Mouse (Mus musculus): ENCODE measurements around the gene Ikbke. TPM values are rescaled to one million over a fixed set of nuclear protein-coding genes. Genes with fewer than 3 reads are reported as not detected.
"Not testable (repeated sequence)": the region's sequence is repeated elsewhere in the genome, so short reads cannot be mapped to it uniquely, and the experiment has no call there.

Gene Ikbke
- total and polyA plus RNA-seq, 2 experiments: 15.6 to 20.7 TPM

DNA sequence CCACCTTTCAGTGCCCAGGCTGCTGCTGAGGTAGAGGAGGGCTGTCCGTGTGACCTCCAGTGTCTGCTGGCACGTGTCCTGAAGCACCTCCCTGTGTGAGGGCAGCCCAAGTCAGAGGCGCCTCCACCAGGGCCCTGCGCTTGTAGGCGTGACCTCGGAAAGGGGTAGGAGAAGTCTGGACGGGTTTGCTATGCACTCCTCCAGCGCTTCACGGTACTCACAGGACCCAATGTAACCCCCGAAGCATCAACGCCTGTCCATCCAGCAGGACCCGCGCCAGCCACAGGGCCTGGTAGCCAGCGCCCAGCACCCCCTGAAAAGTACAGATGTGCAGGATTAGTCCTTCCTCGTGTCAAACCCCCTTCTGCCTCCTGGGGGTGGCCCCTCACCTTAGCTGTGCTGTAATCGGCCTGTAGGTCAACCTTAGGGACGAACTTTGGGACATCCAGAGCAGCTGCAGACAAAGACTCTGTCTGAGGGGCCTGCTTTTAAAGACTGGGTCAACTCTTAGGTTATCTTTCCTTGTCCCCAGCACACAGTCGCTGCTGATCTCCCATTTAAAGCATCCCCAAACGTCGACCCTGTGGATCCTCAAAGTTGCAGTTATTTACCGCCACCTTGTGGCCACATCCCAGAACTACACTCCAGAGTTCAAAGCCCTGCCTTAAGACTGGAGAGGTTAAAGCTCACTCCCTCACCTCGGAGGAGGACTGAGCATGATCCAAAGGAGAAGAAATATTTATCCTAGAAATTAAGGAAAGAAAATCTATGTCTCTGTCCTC, 9.4 kb downstream of the Ikbke start:
- no peaks in the 10 kb centered on the region for H3K27me3 ChIP-seq (ENCODE audit: control insufficient read depth, insufficient read depth, low read length)
- no peak overlapping the region for H3K9ac ChIP-seq (ENCODE audit: low read depth, low read length)
- H3K36me3 ChIP-seq (ENCODE audit: control insufficient read depth, insufficient read depth, low read length): peaks cover 7% of the 10 kb centered on the region
- peak; percentile 62 for DNase-seq (ENCODE audit: extremely low read depth, low read depth, low spot score)
- no peaks in the 10 kb centered on the region for H3K4me1 ChIP-seq (ENCODE audit: control insufficient read depth, insufficient read depth, low read length)
- no peak overlapping the region for H3K27ac ChIP-seq (replicated peaks; ENCODE audit: insufficient read depth, low read depth, low read length)
- H3K4me3 ChIP-seq (ENCODE audit: insufficient read depth, low read depth, low read length): no peak overlapping the region
- no peaks in the 10 kb centered on the region for H3K79me2 ChIP-seq (ENCODE audit: control insufficient read depth, insufficient read depth, low read length)
- 57% methylated on average over 22 of the region's 22 CpGs for WGBS
- TF ChIP-seq POLR2A (IDR thresholded peaks at IDR 0.05; ENCODE audit: extremely low read depth, insufficient read depth, low read length) (no peak), CTCF (IDR thresholded peaks at IDR 0.05; ENCODE audit: low read depth, low read length) (peak; percentile 60; the same call in 1 of the 2 replicates)

- 88% methylated on average over 10 of the region's 10 CpGs for WGBS
- H3K4me1 ChIP-seq (ENCODE audit: control insufficient read depth, insufficient read depth, low read length): no peaks in the 10 kb centered on the region
- DNase-seq (ENCODE audit: extremely low read depth, low read depth, low spot score): no peak
- H3K27me3 ChIP-seq (ENCODE audit: control insufficient read depth, insufficient read depth, low read length): no peaks in the 10 kb centered on the region
- TF ChIP-seq POLR2A (IDR thresholded peaks at IDR 0.05; ENCODE audit: extremely low read depth, insufficient read depth, low read length): no peak
- no peak for TF ChIP-seq CTCF (IDR thresholded peaks at IDR 0.05; ENCODE audit: low read depth, low read length)
- no peak overlapping the region for H3K27ac ChIP-seq (replicated peaks; ENCODE audit: insufficient read depth, low read depth, low read length)
- H3K9ac ChIP-seq (ENCODE audit: low read depth, low read length): no peak overlapping the region
- H3K79me2 ChIP-seq (ENCODE audit: control insufficient read depth, insufficient read depth, low read length): no peaks in the 10 kb centered on the region
- H3K36me3 ChIP-seq (ENCODE audit: control insufficient read depth, insufficient read depth, low read length): peaks cover 7% of the 10 kb centered on the region
- no peak overlapping the region for H3K4me3 ChIP-seq (ENCODE audit: insufficient read depth, low read depth, low read length)
These were observed 10.6 kb downstream of the Ikbke start for GRCm38 (mm10) chr1:131268776-131269175.

- Histone ChIP-seq H3K36me3 (ENCODE audit: control insufficient read depth, insufficient read depth, low read length) (peaks cover 6% of the 10 kb centered on the region; the same call in 1 of the 2 replicates), H3K4me3 (ENCODE audit: insufficient read depth, low read depth, low read length) (no peak overlapping the region), H3K9ac (ENCODE audit: low read depth, low read length) (no peak overlapping the region), H3K27ac (replicated peaks; ENCODE audit: insufficient read depth, low read depth, low read length) (no peak overlapping the region), H3K27me3 (ENCODE audit: control insufficient read depth, insufficient read depth, low read length) (no peaks in the 10 kb centered on the region), H3K79me2 (ENCODE audit: control insufficient read depth, insufficient read depth, low read length) (no peaks in the 10 kb centered on the region), H3K4me1 (ENCODE audit: control insufficient read depth, insufficient read depth, low read length) (no peaks in the 10 kb centered on the region)
- no peak for DNase-seq (ENCODE audit: extremely low read depth, low read depth, low spot score)
- TF ChIP-seq POLR2A (IDR thresholded peaks at IDR 0.05; ENCODE audit: extremely low read depth, insufficient read depth, low read length) (no peak), CTCF (IDR thresholded peaks at IDR 0.05; ENCODE audit: low read depth, low read length) (no peak)
- 91% methylated on average over 12 of the region's 12 CpGs for WGBS
These were observed 15.5 kb downstream of the Ikbke start for GRCm38 (mm10) chr1:131263905-131264304.

DNA sequence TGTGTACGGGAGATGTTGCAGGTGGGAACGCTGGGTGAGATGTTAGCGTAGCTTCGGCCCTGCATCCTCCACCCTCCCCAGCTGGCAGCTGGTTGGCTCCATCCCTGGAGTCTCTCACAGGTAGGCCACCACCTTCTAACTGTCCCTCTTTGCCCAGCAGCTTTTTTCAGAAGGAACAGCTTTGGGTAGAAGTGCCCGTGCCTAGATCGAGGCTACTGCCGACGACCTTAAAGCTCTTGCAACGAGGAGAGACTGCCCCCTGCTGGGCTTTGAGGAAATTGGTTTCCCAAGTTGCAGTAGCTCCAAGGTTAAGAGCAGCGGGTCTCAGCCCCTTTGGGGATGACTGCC, 19.1 kb downstream of the Ikbke start:
- no peak overlapping the region for H3K27ac ChIP-seq (replicated peaks; ENCODE audit: insufficient read depth, low read depth, low read length)
- DNase-seq (ENCODE audit: extremely low read depth, low read depth, low spot score): peak; percentile 47
- H3K27me3 ChIP-seq (ENCODE audit: control insufficient read depth, insufficient read depth, low read length): no peaks in the 10 kb centered on the region
- H3K36me3 ChIP-seq (ENCODE audit: control insufficient read depth, insufficient read depth, low read length): peaks cover 6% of the 10 kb centered on the region
- WGBS: 50% methylated on average over 10 of the region's 10 CpGs
- H3K4me1 ChIP-seq (ENCODE audit: control insufficient read depth, insufficient read depth, low read length): no peaks in the 10 kb centered on the region
- H3K4me3 ChIP-seq (ENCODE audit: insufficient read depth, low read depth, low read length): no peak overlapping the region
- TF ChIP-seq POLR2A (IDR thresholded peaks at IDR 0.05; ENCODE audit: extremely low read depth, insufficient read depth, low read length) (no peak), CTCF (IDR thresholded peaks at IDR 0.05; ENCODE audit: low read depth, low read length) (peak; percentile 81)
- H3K9ac ChIP-seq (ENCODE audit: low read depth, low read length): no peak overlapping the region
- H3K79me2 ChIP-seq (ENCODE audit: control insufficient read depth, insufficient read depth, low read length): no peaks in the 10 kb centered on the region

DNA sequence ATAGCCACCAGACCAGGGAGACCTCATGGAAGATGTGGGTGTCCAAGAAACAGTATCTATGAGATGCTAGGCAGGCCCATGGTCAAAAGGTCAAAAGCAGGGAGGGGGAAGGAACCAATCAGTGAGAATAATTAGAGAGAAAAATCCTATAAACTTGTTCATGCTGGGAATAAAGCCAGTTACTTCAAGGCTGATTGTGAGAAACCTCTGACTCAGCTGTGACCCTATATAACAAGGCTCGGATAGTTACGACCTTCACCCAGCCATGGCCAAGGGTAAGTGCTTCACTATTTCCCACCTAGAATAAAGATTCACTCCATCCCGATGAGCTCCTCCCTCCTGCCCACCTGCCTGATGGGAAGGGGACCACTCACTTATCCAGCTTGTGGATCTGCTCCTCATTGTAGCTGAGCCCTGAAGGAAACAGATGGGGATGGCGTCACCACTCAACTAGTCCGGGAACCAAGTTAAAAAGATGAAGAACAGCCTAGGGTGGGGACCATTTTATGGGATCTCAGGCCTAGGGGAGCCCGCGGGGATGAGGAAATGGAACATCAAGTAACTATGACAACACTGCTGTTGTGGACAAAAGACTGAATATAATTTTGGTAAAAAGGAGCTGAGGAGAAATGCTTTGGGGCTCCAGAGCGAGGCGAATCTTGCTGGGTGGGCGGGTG, 19.6 kb downstream of the Ikbke start:
- H3K27me3 ChIP-seq (ENCODE audit: control insufficient read depth, insufficient read depth, low read length): no peaks in the 10 kb centered on the region
- TF ChIP-seq POLR2A (IDR thresholded peaks at IDR 0.05; ENCODE audit: extremely low read depth, insufficient read depth, low read length): no peak
- TF ChIP-seq CTCF (IDR thresholded peaks at IDR 0.05; ENCODE audit: low read depth, low read length): no peak
- H3K4me3 ChIP-seq (ENCODE audit: insufficient read depth, low read depth, low read length): no peak overlapping the region
- no peak overlapping the region for H3K27ac ChIP-seq (replicated peaks; ENCODE audit: insufficient read depth, low read depth, low read length)
- H3K4me1 ChIP-seq (ENCODE audit: control insufficient read depth, insufficient read depth, low read length): no peaks in the 10 kb centered on the region
- DNase-seq (ENCODE audit: extremely low read depth, low read depth, low spot score): no peak
- no peak overlapping the region for H3K9ac ChIP-seq (ENCODE audit: low read depth, low read length)
- peaks cover 6% of the 10 kb centered on the region for H3K36me3 ChIP-seq (ENCODE audit: control insufficient read depth, insufficient read depth, low read length)
- no peaks in the 10 kb centered on the region for H3K79me2 ChIP-seq (ENCODE audit: control insufficient read depth, insufficient read depth, low read length)
- WGBS: 80% methylated on average over 10 of the region's 10 CpGs

GRCm38 (mm10) chr1:131257288-131257687, 22.1 kb downstream of the Ikbke start:
- TF ChIP-seq POLR2A (IDR thresholded peaks at IDR 0.05; ENCODE audit: extremely low read depth, insufficient read depth, low read length) (no peak), CTCF (IDR thresholded peaks at IDR 0.05; ENCODE audit: low read depth, low read length) (no peak)
- no peaks in the 10 kb centered on the region for H3K4me1 ChIP-seq (ENCODE audit: control insufficient read depth, insufficient read depth, low read length)
- H3K27ac ChIP-seq (replicated peaks; ENCODE audit: insufficient read depth, low read depth, low read length): no peak overlapping the region
- WGBS: 90% methylated on average over 6 of the region's 6 CpGs
- H3K79me2 ChIP-seq (ENCODE audit: control insufficient read depth, insufficient read depth, low read length): no peaks in the 10 kb centered on the region
- peaks cover 6% of the 10 kb centered on the region for H3K36me3 ChIP-seq (ENCODE audit: control insufficient read depth, insufficient read depth, low read length)
- H3K27me3 ChIP-seq (ENCODE audit: control insufficient read depth, insufficient read depth, low read length): no peaks in the 10 kb centered on the region
- no peak for DNase-seq (ENCODE audit: extremely low read depth, low read depth, low spot score)
- no peak overlapping the region for H3K9ac ChIP-seq (ENCODE audit: low read depth, low read length)
- no peak overlapping the region for H3K4me3 ChIP-seq (ENCODE audit: insufficient read depth, low read depth, low read length)

DNA sequence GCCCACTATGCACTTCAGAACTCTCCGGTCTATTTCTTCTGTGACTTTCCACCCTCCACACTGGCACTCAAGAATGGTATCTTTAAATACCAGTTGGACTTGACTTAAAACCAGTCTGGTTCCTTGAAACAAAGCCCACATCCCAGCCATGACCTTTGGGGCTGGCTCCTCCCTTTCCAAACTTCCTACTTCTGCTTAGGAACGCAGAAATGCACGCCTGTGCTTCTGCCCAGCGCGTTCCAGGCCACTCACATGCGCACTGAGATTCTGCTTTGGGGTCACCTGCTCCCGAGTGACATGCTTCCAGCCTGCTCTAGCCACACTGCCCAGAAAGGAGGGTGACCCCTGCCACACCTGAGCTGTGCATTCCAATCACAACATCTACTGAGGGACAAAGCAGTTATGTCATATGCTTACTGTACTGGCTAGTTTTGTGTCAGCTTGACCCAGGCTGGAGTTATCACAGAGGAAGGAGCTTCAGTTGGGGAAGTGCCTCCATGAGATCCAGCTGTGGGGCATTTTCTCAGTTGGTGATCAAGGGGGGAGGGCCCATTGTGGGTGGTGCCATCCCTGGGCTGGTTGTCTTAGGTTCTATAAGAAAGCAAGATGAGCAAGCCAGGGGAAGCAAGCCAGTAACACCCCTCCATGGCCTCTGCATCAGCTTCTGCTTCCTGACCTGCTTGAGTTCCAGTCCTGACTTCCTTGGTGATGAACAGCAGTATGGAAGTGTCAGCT, 26.7 kb downstream of the Ikbke start:
- WGBS: 63% methylated on average over 7 of the region's 7 CpGs
- DNase-seq (ENCODE audit: extremely low read depth, low read depth, low spot score); H3K4me1 ChIP-seq (ENCODE audit: control insufficient read depth, insufficient read depth, low read length); H3K79me2 ChIP-seq (ENCODE audit: control insufficient read depth, insufficient read depth, low read length); H3K4me3 ChIP-seq (ENCODE audit: insufficient read depth, low read depth, low read length); H3K9ac ChIP-seq (ENCODE audit: low read depth, low read length); H3K27ac ChIP-seq (replicated peaks; ENCODE audit: insufficient read depth, low read depth, low read length); H3K27me3 ChIP-seq (ENCODE audit: control insufficient read depth, insufficient read depth, low read length); H3K36me3 ChIP-seq (ENCODE audit: control insufficient read depth, insufficient read depth, low read length): not testable (repeated sequence)
